Mouse (Mus musculus) kidney, postnatal 0 days (tissue): ENCODE measurements around the gene Paip2b. TPM values are rescaled to one million over a fixed set of nuclear protein-coding genes. Genes with fewer than 3 reads are reported as not detected.

Source experiments
- ATAC-seq: fragments of 200-750 bp; cut with Nextera tagmentation; replicated peaks from 2 replicates; pipeline ENCODE4 v1.8.0; 2017; ENCODE audit warnings: low read depth, moderate number of reproducible peaks, moderate TSS enrichment, moderate library complexity; ENCODE audit not compliant: low FRiP score
- DNase-seq: peaks from one replicate; pipeline ENCODE4 v3.0.0-alpha.2; 2016; ENCODE audit warnings: low spot score
- H3K27ac ChIP-seq: fragments of 300-500 bp; sonication (generic); 2 replicates; pipeline ENCODE4 v1.5.1; 2014; ENCODE audit warnings: mild to moderate bottlenecking
- H3K27me3 ChIP-seq: fragments of 300-500 bp; sonication (generic); 2 replicates; pipeline ENCODE4 v1.6.1; 2014; ENCODE audit warnings: low read length, mixed read lengths; ENCODE audit not compliant: insufficient read depth
- H3K36me3 ChIP-seq: fragments of 300-500 bp; sonication (generic); 2 replicates; pipeline ENCODE4 v1.6.1; 2014; ENCODE audit warnings: low read length, mixed read lengths; ENCODE audit not compliant: insufficient read depth
- H3K4me1 ChIP-seq: fragments of 300-500 bp; sonication (generic); replicated peaks from 2 replicates; pipeline ENCODE4 v1.6.1; 2014; ENCODE audit warnings: antibody characterized with exemption, low read length, mixed read lengths; ENCODE audit not compliant: insufficient read depth
- H3K4me2 ChIP-seq: fragments of 300-500 bp; sonication (generic); 2 replicates; pipeline ENCODE4 v1.6.1; 2014; ENCODE audit warnings: mild to moderate bottlenecking, low read length, moderate library complexity, mixed read lengths
- H3K4me3 ChIP-seq: fragments of 300-500 bp; sonication (generic); replicated peaks from 2 replicates; pipeline ENCODE4 v1.5.1; 2014; ENCODE audit warnings: low read depth, low read length
- H3K9ac ChIP-seq: fragments of 300-500 bp; sonication (generic); 2 replicates; pipeline ENCODE4 v1.6.1; 2014; ENCODE audit warnings: low read depth, low read length
- H3K9me3 ChIP-seq: fragments of 300-500 bp; sonication (generic); replicated peaks from 2 replicates; pipeline ENCODE4 v1.6.1; 2016; ENCODE audit warnings: low read length, inconsistent platforms, mixed read lengths
- CTCF ChIP-seq: IDR thresholded peaks from 2 replicates; pipeline ENCODE4 v1.5.1; 2016; ENCODE audit warnings: antibody characterized with exemption, low read depth, mild to moderate bottlenecking, moderate library complexity
- WGBS: fragments of 180-500 bp; shearing (Covaris S2); extraction: QIAGEN DNeasy Blood & Tissue Kit; methylation state at CpG from one replicate; pipeline ENCODE4 v1.1.7; 2014; 5-methylcytosine and 5-hydroxymethylcytosine counted together
- polyA plus RNA-seq: library from polyadenylated mRNA; unstranded; fragments of >200 nt; fragmentation: Nextera tagmentation; extraction: Ambion mirVana; gene quantifications from 2 replicates; pipeline ENCODE4 v1.2.1, GENCODE M21; 2015

Gene Paip2b
- 10.8 and 12.1 TPM in 2 replicates for polyA plus RNA-seq

GRCm38 (mm10) chr6:83831606-83832123 is at the start of gene Paip2b:
Gene Paip2b (minus strand): TSS chr6:83831741.
- DNase-seq = peak; percentile 100

DNA sequence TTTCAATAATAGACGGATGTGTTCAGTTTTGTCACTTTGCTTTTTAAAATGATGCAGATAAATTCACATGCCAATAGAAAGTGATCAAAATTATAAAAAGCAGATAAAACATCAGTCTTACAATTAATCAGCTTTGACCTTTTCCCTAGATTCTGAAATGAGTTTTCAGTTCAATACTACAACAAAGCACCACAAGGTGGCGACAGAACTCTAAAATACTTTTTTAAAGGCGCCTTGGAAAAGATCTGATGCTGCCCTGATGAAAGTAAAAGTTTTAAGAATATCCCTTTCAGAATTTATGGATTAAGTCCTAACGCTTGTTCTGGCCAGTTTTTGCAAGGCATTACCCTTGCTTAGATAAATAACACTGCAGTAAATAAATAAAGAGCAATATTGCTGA is 48.3 kb upstream of the Paip2b start:
- H3K27ac ChIP-seq = no peak overlapping the region
- DNase-seq = peak; percentile 87
- H3K9me3 ChIP-seq = no peaks in the 10 kb centered on the region
- no peak overlapping the region for H3K4me3 ChIP-seq
- H3K9ac ChIP-seq = no peak overlapping the region
- H3K27me3 ChIP-seq = no peaks in the 10 kb centered on the region
- 2% methylated on average over 4 of the region's 4 CpGs for WGBS
- TF ChIP-seq CTCF = peak; percentile 82
- no peak for ATAC-seq
- 0 out of 2 replicates have a peak overlapping the region, but pooled peaks have one; percentile 3 for H3K4me2 ChIP-seq
- H3K4me1 ChIP-seq = no peaks in the 10 kb centered on the region
- H3K36me3 ChIP-seq = no peaks in the 10 kb centered on the region

More at GRCm38 (mm10) chr6:83831606-83832123, at the start of gene Paip2b:
- H3K9ac ChIP-seq = peak within 1 kb of the TSS; percentile 68
- ATAC-seq = peak; percentile 98
- H3K4me1 ChIP-seq = no peaks in the 10 kb centered on the region; the same call in none of the 2 replicates
- WGBS = 0% methylated on average over 37 of the region's 37 CpGs
- no peaks in the 10 kb centered on the region for H3K27me3 ChIP-seq
- peak within 1 kb of the TSS; percentile 81 for H3K4me2 ChIP-seq
- peak within 1 kb of the TSS; percentile 76 for H3K27ac ChIP-seq
- peak; percentile 38 for TF ChIP-seq CTCF
- peak within 1 kb of the TSS; percentile 58 for H3K4me3 ChIP-seq
- H3K9me3 ChIP-seq = no peaks in the 10 kb centered on the region
- H3K36me3 ChIP-seq = no peaks in the 10 kb centered on the region

GRCm38 (mm10) chr6:83867598-83868585 is 36.4 kb upstream of the Paip2b start:
- no peaks in the 10 kb centered on the region for H3K36me3 ChIP-seq
- whole genome bisulfite sequencing = 2% methylated on average over 19 of the region's 19 CpGs
- DNase-seq (peak; percentile 60), ATAC-seq (peak; percentile 61; the same call in 1 of the 2 replicates)
- H3K27me3 ChIP-seq = no peaks in the 10 kb centered on the region
- H3K27ac ChIP-seq = no peak overlapping the region
- TF ChIP-seq CTCF = no peak
- peak overlapping the region; percentile 66 for H3K4me3 ChIP-seq
- H3K4me2 ChIP-seq = peak overlapping the region; percentile 99
- peak overlapping the region; percentile 49; the same call in 1 of the 2 replicates for H3K9ac ChIP-seq
- H3K9me3 ChIP-seq = no peaks in the 10 kb centered on the region
- 0 out of 2 replicates have a peak, but pooled peaks cover 4% of the 10 kb centered on the region for H3K4me1 ChIP-seq

DNA sequence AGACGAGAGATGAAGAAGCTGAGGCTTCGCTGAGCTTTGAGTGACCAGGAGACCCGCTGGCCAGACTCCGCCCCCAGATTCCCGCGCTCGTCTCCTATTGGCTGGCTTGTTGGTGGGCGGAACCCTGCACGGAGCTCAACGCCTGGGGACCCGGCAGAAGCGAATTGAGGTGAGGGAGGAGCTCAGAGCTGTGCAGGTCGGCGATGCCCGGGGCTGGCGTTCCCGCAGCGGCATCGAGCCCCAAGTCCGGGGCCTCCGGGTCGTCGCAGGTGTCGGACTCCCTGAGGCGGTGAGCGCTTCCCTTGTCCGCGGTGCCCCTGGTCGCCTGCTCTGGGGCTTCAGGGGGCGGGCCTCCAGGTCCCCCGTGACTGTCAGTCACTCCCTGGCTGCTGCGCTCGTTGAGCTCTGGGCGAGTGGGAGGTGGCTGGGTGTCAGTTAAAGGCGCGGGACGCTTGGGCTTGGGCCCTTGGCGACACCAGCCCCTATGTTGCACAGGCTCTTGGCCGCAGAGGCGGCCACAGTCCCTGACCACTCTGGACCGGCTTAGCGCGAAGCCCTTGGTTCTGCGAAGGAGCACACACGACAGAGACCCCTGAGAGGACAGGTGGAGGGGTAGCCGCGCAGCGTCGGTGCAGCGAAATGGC is 35.5 kb upstream of the Paip2b start, which contains the start of gene Zfp638:
Gene Zfp638 (plus strand): TSS at position 156 of the 644 bp plus-strand sequence.
- no peaks in the 10 kb centered on the region for H3K36me3 ChIP-seq
- 0 out of 2 replicates have a peak, but pooled peaks cover 4% of the 10 kb centered on the region for H3K4me1 ChIP-seq
- peak; percentile 94 for DNase-seq
- no peak within 1 kb of the TSS for H3K27ac ChIP-seq
- no peaks in the 10 kb centered on the region for H3K9me3 ChIP-seq
- H3K27me3 ChIP-seq = no peaks in the 10 kb centered on the region
- peak within 1 kb of the TSS; percentile 99 for H3K4me2 ChIP-seq
- peak within 1 kb of the TSS; percentile 66 for H3K4me3 ChIP-seq
- under 1% methylated on average over 47 of the region's 50 CpGs for WGBS
- peak; percentile 95 for ATAC-seq
- TF ChIP-seq CTCF = no peak
- peak within 1 kb of the TSS; percentile 49; the same call in 1 of the 2 replicates for H3K9ac ChIP-seq

GRCm38 (mm10) chr6:83866423-83866822 is 34.9 kb upstream of the Paip2b start:
- DNase-seq (peak; percentile 13), ATAC-seq (no peak)
- 27% methylated on average over 4 of the region's 4 CpGs for WGBS

More at GRCm38 (mm10) chr6:83866423-83866822, 34.9 kb upstream of the Paip2b start:
- TF ChIP-seq CTCF = no peak
- Histone ChIP-seq H3K27me3 (no peaks in the 10 kb centered on the region), H3K4me2 (peak overlapping the region; percentile 99), H3K9me3 (no peaks in the 10 kb centered on the region), H3K4me3 (peak overlapping the region; percentile 66; the same call in 1 of the 2 replicates), H3K9ac (no peak overlapping the region), H3K27ac (no peak overlapping the region), H3K4me1 (0 out of 2 replicates have a peak, but pooled peaks cover 4% of the 10 kb centered on the region), H3K36me3 (no peaks in the 10 kb centered on the region)
